Mouse (Mus musculus): ENCODE data around the gene Ptpro.

Ptpro gene

GRCm38 (mm10) chr6:137252194-137252886, at the start of gene Ptpro:
Ptpro (plus strand) TSS chr6:137252319.
- peak; percentile 43 to 68 for DNase-seq (ENCODE audit: low spot score in 2 of 2)

- no peak for DNase-seq (ENCODE audit: low spot score in 2 of 2)
Observed at GRCm38 (mm10) chr6:137202661-137203060, 49.5 kb upstream of the Ptpro start.

DNA sequence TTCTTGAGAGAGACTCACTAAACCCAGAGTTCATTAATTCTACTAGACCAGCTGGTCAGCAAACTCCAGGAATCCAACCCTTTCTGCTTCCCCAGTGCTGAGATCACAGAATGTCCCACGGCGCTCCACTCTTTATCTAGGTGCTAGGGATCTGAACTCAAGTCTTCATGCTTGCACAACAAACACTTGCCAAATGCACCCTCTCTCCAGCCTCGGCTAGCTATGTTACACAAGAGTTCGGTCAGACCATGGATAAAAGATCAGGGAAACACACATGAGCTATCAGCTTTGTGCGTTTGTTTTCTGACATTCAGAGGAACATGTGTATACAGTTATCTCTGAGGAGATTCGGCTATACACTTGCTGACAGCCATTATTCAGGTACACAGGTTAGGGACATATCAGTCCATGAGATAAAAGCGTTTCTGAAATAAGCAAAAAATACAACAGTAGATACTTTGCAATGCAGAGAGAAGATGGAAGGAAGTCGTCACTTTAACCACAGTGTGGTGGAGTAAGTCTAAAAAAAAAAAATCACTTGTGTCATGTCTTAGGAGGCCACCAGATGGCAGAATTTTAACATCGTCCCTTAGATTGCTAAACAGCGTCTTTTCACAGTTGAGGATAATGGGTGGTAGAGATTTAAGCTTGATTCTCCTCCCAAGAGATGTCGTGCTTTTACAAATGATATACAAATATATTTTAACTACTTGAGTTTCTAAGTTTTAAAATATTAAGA, 46.3 kb upstream of the Ptpro start:
- DNase-seq (ENCODE audit: low spot score in 2 of 2), result peak in 1 of 2 experiments; percentile 30

GRCm38 (mm10) chr6:137207126-137207525, 45.0 kb upstream of the Ptpro start:
- DNase-seq (ENCODE audit: low spot score in 2 of 2), result no peak

DNA sequence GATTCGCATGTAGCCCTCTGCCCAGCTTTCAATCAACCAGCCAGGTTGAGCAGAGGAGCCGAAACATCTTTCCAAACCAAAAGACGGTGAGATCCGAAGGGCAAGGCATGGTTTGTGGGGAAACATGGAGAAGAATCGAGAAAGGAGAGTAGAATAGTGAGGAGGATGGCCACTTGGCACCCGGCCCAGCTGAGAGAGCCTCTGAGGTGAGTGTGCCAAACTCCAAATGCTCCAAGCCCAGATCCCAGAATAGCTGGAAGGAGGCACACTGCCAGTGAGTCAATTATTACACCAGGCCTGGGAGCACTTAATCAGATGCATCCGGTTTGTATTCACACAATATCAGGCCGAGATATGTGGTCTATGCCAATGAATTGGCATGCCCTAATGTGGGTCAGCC, 42.1 kb upstream of the Ptpro start:
- DNase-seq (ENCODE audit: low spot score in 2 of 2), result peak; percentile 43 to 83

DNA sequence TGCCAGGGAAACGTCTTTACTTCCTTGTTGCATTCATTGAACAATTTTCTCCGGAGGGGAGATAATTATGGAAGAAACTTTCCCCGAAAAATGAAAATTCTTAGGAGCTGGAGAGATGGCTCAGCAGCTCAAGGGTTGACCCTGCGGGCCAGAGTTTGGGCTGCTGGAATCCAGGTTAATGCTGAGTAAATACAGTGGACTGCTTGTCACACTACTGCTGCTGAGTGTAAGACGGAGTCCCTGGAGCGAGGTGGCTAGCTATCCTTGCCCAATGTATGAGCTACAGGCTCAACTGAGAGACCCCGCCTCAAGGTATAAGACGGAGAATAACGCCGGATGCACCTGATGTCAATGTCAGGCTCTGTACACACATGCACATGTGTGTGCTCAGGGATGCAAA, 41.1 kb upstream of the Ptpro start:
- no peak for DNase-seq (ENCODE audit: low spot score in 2 of 2)

GRCm38 (mm10) chr6:137211441-137211840, 40.7 kb upstream of the Ptpro start:
- no peak for DNase-seq (ENCODE audit: low spot score in 2 of 2)

DNA sequence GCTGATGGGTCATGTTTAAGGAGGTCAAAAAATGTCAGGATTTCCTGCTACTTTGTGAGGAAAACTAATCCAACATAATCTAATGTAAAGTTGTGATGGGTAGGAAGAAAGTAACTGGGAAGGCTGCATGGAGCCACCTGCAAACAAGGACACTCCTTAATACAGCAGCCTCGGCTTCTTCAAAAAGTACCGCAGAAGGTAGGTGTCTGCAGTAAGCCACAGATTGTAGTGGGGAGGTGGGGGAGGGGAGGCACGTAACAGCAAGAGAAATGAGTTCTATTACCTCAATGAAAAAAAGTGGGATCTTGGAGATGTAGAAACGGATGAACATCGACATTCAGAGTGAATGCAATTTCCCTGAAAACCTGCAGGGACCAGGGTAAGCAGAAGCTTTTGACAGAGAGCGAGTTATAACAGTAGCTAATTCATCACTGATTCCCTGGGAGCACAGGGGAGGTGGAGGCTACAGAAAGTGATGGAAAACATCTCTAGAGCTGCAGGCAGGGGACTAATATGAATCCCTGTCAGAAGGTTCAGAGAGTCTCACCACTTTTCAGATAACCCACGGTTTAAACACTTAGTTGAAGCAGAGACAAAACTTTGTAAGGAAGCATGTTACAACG, 34.2 kb upstream of the Ptpro start:
- no peak for DNase-seq (ENCODE audit: low spot score in 2 of 2)

DNA sequence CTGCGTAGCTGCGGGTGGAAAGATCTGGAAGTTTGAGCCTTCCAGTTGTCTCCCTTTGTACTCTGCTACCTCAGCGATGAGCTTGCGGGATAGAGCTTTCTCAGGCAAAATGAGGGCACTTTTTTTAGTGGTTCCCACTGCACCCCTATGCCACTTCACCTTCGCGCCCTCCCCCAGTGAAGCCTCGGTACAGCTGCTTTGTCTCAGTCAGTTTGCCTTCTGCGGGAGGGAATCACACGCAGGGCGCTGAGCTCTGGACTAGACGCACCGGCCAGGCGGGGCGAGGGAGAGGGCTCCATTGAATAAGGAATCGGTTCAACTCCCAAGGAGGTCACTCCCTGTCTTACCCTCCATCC, 746 bp downstream of the Ptpro start:
- DNase-seq (ENCODE audit: low spot score in 2 of 2), result peak in 1 of 2 experiments; percentile 34

- no peak for DNase-seq (ENCODE audit: low spot score in 2 of 2)
Observed at GRCm38 (mm10) chr6:137253415-137253814, 1.3 kb downstream of the Ptpro start.

- DNase-seq (ENCODE audit: low spot score in 2 of 2), result no peak
Observed at GRCm38 (mm10) chr6:137261033-137261432, 8.9 kb downstream of the Ptpro start.

- no peak for DNase-seq (ENCODE audit: low spot score in 2 of 2)
Observed at GRCm38 (mm10) chr6:137262087-137262486, 10.0 kb downstream of the Ptpro start.

GRCm38 (mm10) chr6:137268019-137268418, 15.9 kb downstream of the Ptpro start:
- DNase-seq (ENCODE audit: low spot score in 2 of 2), result no peak

DNA sequence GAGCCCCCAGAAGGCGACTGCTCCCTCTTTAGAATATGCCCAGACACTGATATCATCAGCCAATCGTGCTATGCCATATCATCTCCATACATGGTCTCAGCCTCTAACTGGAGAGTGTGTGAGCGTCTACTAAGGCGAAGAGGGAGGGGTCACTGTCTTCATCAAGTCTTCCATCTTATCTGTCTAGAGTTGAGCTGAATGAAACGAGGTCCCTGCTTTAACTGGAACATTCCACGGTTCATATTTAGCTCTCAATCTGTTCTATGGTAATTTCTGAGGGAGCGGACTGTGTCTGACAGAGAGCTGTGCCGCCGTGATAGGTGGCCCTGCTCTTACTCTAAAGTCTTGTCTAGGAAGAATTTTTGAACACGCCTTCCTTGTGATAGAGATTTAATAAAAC, 16.5 kb downstream of the Ptpro start:
- no peak for DNase-seq (ENCODE audit: low spot score in 2 of 2)

- DNase-seq (ENCODE audit: low spot score in 2 of 2), result no peak
Observed at GRCm38 (mm10) chr6:137272513-137272912, 20.4 kb downstream of the Ptpro start.

DNA sequence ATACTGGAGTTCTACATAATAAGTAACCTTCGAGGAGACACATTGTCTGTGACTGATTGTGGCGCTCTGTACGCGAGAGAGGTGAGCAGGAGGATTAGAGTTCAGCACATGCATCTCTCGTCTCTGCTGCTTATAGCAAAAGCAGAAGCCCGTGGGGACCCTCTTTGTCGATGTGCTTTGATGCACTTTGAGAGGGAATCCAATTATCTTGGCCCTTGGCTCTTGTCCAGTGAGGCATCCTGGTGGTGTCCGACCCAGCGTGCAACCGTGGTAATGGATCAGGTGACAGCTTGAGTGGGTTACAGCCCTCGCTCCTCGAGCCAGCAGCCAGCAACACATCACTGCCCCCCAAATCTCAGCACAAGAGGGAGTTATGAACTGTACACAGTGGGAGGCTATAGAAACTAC, 25.5 kb downstream of the Ptpro start:
- DNase-seq (ENCODE audit: low spot score in 2 of 2), result peak in 1 of 2 experiments; percentile 29

DNA sequence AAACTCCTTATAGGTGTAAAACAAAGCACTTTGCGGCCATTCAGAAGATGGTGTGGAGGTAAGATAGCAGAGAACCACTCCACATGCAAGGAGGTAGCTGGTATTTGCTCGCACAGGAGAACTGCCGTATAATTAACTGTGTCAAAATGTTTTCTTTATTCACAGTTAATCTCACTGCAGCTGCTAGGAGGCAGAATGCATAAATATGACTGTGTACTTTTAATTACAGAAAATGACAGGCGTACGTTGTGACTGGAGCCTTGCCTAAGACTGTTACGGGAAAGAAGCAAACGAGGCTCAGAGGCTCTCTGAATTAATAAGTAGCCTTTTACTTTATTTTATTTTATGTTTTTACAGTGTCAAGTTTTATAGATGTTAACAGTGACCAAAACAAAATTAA, 27.5 kb downstream of the Ptpro start:
- no peak for DNase-seq (ENCODE audit: low spot score in 2 of 2)

GRCm38 (mm10) chr6:137281541-137282049, 29.5 kb downstream of the Ptpro start:
- DNase-seq (ENCODE audit: low spot score in 2 of 2), result no peak

GRCm38 (mm10) chr6:137282050-137282449, 29.9 kb downstream of the Ptpro start:
- no peak for DNase-seq (ENCODE audit: low spot score in 2 of 2)

- DNase-seq (ENCODE audit: low spot score in 2 of 2), result no peak
Observed at GRCm38 (mm10) chr6:137286376-137286775, 34.3 kb downstream of the Ptpro start.

DNA sequence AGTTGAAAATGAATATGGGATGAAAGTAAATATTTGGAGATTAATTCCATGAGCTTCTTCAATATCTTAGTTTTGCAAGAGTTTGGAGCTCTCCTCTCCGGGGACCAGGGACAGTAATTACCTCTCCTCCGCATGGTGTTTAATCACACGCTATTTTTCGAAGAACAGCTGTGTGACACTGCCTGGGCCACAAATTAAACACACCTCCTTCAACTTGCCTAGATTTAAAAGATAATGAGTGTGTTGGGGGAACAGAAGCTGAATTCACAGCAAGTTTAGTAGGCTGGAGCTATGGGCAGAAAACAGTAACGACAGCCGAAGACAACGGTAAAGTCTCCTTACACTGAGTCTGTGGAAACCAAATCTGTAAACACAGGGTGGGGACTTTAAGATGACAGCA, 35.7 kb downstream of the Ptpro start:
- no peak for DNase-seq (ENCODE audit: low spot score in 2 of 2)

GRCm38 (mm10) chr6:137288264-137288663, 36.1 kb downstream of the Ptpro start:
- no peak for DNase-seq (ENCODE audit: low spot score in 2 of 2)

- DNase-seq (ENCODE audit: low spot score in 2 of 2), result no peak
Observed at GRCm38 (mm10) chr6:137292421-137292820, 40.3 kb downstream of the Ptpro start.
